Mouse (Mus musculus): ENCODE measurements around the gene Cacna2d3.
A peak's percentile ranks its signal among the peaks of the same experiment; 100 is the strongest.

Cacna2d3 gene

GRCm38 (mm10) chr14:29172207-29172606 is 549.5 kb downstream of the Cacna2d3 start:
- no peak for DNase-seq (ENCODE audit: extremely low spot score, low spot score)

GRCm38 (mm10) chr14:29164653-29165030 is 557.0 kb downstream of the Cacna2d3 start:
- no peak for DNase-seq (ENCODE audit: extremely low spot score, low spot score)

GRCm38 (mm10) chr14:29163998-29164652 is 557.5 kb downstream of the Cacna2d3 start:
- no peak for DNase-seq (ENCODE audit: extremely low spot score, low spot score)

- DNase-seq (ENCODE audit: extremely low spot score, low spot score), result no peak
These were observed 561.9 kb downstream of the Cacna2d3 start for GRCm38 (mm10) chr14:29159803-29160202.

- no peak for DNase-seq (ENCODE audit: extremely low spot score, low spot score)
These were observed 564.6 kb downstream of the Cacna2d3 start for GRCm38 (mm10) chr14:29157096-29157495.

- no peak for DNase-seq (ENCODE audit: extremely low spot score, low spot score)
These were observed 577.5 kb downstream of the Cacna2d3 start for GRCm38 (mm10) chr14:29144184-29144583.

- no peak for DNase-seq (ENCODE audit: extremely low spot score, low spot score)
These were observed 584.0 kb downstream of the Cacna2d3 start for GRCm38 (mm10) chr14:29137614-29138013.

GRCm38 (mm10) chr14:29137006-29137579 is 584.6 kb downstream of the Cacna2d3 start:
- DNase-seq (ENCODE audit: extremely low spot score, low spot score), result no peak

GRCm38 (mm10) chr14:29134901-29135300 is 586.8 kb downstream of the Cacna2d3 start:
- DNase-seq (ENCODE audit: extremely low spot score, low spot score), result no peak

- DNase-seq (ENCODE audit: extremely low spot score, low spot score), result no peak
These were observed 591.2 kb downstream of the Cacna2d3 start for GRCm38 (mm10) chr14:29130511-29130910.

- DNase-seq (ENCODE audit: extremely low spot score, low spot score), result no peak
These were observed 597.8 kb downstream of the Cacna2d3 start for GRCm38 (mm10) chr14:29123886-29124285.

GRCm38 (mm10) chr14:29122749-29123148 is 598.9 kb downstream of the Cacna2d3 start:
- DNase-seq (ENCODE audit: extremely low spot score, low spot score), result no peak

GRCm38 (mm10) chr14:29113852-29114450 is 607.7 kb downstream of the Cacna2d3 start:
- no peak for DNase-seq (ENCODE audit: extremely low spot score, low spot score)

- no peak for DNase-seq (ENCODE audit: extremely low spot score, low spot score)
These were observed 610.0 kb downstream of the Cacna2d3 start for GRCm38 (mm10) chr14:29111666-29112065.

GRCm38 (mm10) chr14:29110351-29111091 is 611.1 kb downstream of the Cacna2d3 start:
- no peak for DNase-seq (ENCODE audit: extremely low spot score, low spot score)

- DNase-seq (ENCODE audit: extremely low spot score, low spot score), result no peak
These were observed 614.2 kb downstream of the Cacna2d3 start for GRCm38 (mm10) chr14:29107464-29107863.

- no peak for DNase-seq (ENCODE audit: extremely low spot score, low spot score)
These were observed 623.9 kb downstream of the Cacna2d3 start for GRCm38 (mm10) chr14:29097776-29098175.

- DNase-seq (ENCODE audit: extremely low spot score, low spot score), result no peak
These were observed 626.2 kb downstream of the Cacna2d3 start for GRCm38 (mm10) chr14:29095431-29095830.

GRCm38 (mm10) chr14:29090074-29090473 is 631.6 kb downstream of the Cacna2d3 start:
- peak; percentile 80 for DNase-seq (ENCODE audit: extremely low spot score, low spot score)

GRCm38 (mm10) chr14:29086528-29086927 is 635.1 kb downstream of the Cacna2d3 start:
- no peak for DNase-seq (ENCODE audit: extremely low spot score, low spot score)

GRCm38 (mm10) chr14:29085493-29086159 is 636.0 kb downstream of the Cacna2d3 start:
- no peak for DNase-seq (ENCODE audit: extremely low spot score, low spot score)

GRCm38 (mm10) chr14:29082171-29082570 is 639.5 kb downstream of the Cacna2d3 start:
- DNase-seq (ENCODE audit: extremely low spot score, low spot score), result no peak
